Mouse (Mus musculus) liver, postnatal 0 days (tissue): Measurements from ENCODE around the gene Kcnk13.

Experiments
- CTCF ChIP-seq: sonication (generic); IDR thresholded peaks from 2 replicates; pipeline ENCODE4 v1.5.1; 2016; ENCODE audit warnings: antibody characterized with exemption, low read depth
- EP300 ChIP-seq: IDR thresholded peaks from 2 replicates; pipeline ENCODE4 v1.6.1; 2016; ENCODE audit warnings: antibody characterized with exemption, low read depth, mild to moderate bottlenecking

DNA sequence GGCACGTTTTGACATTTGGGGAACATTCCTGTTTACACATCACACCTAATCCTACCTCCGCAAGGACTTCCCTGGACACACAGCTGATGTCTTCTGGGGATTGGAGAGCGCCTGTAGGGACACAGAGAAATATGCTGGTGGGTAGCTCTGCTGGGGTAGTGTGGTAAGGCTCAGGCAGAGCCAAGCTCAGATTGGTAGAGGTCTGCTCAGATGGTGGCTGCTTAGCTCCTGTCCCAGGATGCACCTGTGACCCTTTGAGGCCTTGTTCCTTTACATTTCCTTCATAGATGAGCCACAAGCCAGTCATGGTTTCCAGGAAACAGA is 136.4 kb downstream of the Kcnk13 start:
- no peak for TF ChIP-seq CTCF
- TF ChIP-seq EP300, result no peak
